Mouse (Mus musculus): ENCODE data around the gene Entpd5. TPM values are rescaled to one million over a fixed set of nuclear protein-coding genes. Genes with fewer than 3 reads are reported as not detected.
A peak's percentile ranks its signal among the peaks of the same experiment; 100 is the strongest.

Entpd5 gene
- polyA plus RNA-seq, 1 experiment from 2014 or later: 14.1 TPM

DNA sequence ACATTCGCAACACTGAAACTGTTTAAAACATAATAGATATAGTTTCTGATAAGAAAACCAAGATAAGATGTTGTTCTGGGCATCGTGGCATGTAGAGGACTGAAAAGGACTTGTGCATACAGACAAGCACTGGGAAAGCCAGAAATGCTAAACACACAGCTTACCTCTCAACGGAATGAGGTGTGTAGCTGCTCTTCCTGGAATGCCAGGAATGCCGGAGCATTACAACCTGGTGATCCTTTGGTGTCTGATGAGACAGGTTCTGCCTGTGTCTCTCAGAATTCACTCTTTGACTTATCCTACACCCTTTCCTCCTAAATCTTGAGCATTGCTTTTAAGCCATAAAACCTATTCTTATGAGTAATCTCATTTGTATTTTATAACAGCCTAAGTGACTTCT is 33.7 kb upstream of the Entpd5 start:
- H3K9ac ChIP-seq (ENCODE audit: low read depth, low read length): no peak overlapping the region
- H3K4me3 ChIP-seq (ENCODE audit: low read depth, low read length): no peak overlapping the region
- no peaks in the 10 kb centered on the region for H3K4me1 ChIP-seq (replicated peaks; ENCODE audit: control insufficient read depth, insufficient read depth, low read length)
- H3K36me3 ChIP-seq (ENCODE audit: control insufficient read depth, insufficient read depth, low read length): no peaks in the 10 kb centered on the region
- no peaks in the 10 kb centered on the region for H3K9me3 ChIP-seq (ENCODE audit: control insufficient read depth, low read length)
- no peak for ATAC-seq (replicated peaks; ENCODE audit: low FRiP score)
- no peaks in the 10 kb centered on the region for H3K27me3 ChIP-seq (replicated peaks; ENCODE audit: control insufficient read depth, insufficient read depth, low read length)
- no peak overlapping the region for H3K27ac ChIP-seq (ENCODE audit: low read depth, low read length)
- DNase-seq (ENCODE audit: low spot score): no peak
- no peak overlapping the region for H3K4me2 ChIP-seq
- WGBS: 60% methylated on average over 4 of the region's 4 CpGs

DNA sequence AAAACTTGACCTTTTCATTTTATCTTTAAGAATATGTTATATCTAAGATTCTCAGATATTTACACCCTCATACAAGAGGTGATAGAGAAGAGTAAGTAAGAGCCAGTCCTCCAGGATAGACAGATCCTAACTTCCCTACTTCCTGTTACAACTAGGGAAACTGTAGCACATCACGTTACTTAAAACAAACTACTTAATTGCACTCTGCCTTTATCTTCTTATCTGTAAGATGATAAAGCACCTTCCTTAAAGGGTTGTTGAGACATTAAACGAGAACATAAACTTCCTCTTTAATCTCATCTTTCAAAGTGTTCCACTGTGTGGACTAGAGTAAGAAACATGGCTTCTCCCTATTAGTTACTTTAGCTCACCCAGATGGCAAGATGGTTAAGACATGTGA is 29.9 kb upstream of the Entpd5 start:
- Histone ChIP-seq H3K9me3 (ENCODE audit: control insufficient read depth, low read length) (no peaks in the 10 kb centered on the region), H3K9ac (ENCODE audit: low read depth, low read length) (no peak overlapping the region), H3K27ac (ENCODE audit: low read depth, low read length) (no peak overlapping the region), H3K4me2 (no peak overlapping the region), H3K4me3 (ENCODE audit: low read depth, low read length) (no peak overlapping the region), H3K36me3 (ENCODE audit: control insufficient read depth, insufficient read depth, low read length) (no peaks in the 10 kb centered on the region), H3K4me1 (replicated peaks; ENCODE audit: control insufficient read depth, insufficient read depth, low read length) (no peaks in the 10 kb centered on the region), H3K27me3 (replicated peaks; ENCODE audit: control insufficient read depth, insufficient read depth, low read length) (no peaks in the 10 kb centered on the region)
- ATAC-seq (replicated peaks; ENCODE audit: low FRiP score) (no peak), DNase-seq (ENCODE audit: low spot score) (no peak)
- 47% methylated on average over 2 of the region's 2 CpGs for whole genome bisulfite sequencing

DNA sequence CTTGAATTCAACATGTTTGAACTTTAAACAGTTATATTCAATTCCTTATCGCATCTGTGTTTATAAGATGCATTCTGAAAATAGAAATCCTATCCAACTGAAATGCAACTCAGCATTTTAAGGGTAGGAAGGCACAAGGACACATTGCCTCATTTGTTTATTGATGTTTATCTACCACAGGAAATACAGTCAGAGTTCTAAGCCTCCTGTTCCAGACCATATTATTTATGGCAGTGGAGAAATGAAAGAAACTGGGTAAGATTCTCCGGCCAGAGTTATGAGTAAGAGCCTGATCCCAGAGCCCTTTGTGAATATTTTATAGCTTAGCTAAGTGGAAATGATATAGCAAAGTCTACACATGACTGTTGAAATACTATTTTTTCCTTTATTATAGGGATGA is 21.0 kb upstream of the Entpd5 start:
- Histone ChIP-seq H3K9ac (ENCODE audit: low read depth, low read length) (no peak overlapping the region), H3K4me3 (ENCODE audit: low read depth, low read length) (no peak overlapping the region), H3K27ac (ENCODE audit: low read depth, low read length) (no peak overlapping the region), H3K4me2 (no peak overlapping the region), H3K9me3 (ENCODE audit: control insufficient read depth, low read length) (no peaks in the 10 kb centered on the region), H3K4me1 (replicated peaks; ENCODE audit: control insufficient read depth, insufficient read depth, low read length) (no peaks in the 10 kb centered on the region), H3K27me3 (replicated peaks; ENCODE audit: control insufficient read depth, insufficient read depth, low read length) (no peaks in the 10 kb centered on the region), H3K36me3 (ENCODE audit: control insufficient read depth, insufficient read depth, low read length) (no peaks in the 10 kb centered on the region)
- WGBS: 92% methylated on average over 2 of the region's 2 CpGs
- ATAC-seq (replicated peaks; ENCODE audit: low FRiP score): no peak
- DNase-seq (ENCODE audit: low spot score): no peak

DNA sequence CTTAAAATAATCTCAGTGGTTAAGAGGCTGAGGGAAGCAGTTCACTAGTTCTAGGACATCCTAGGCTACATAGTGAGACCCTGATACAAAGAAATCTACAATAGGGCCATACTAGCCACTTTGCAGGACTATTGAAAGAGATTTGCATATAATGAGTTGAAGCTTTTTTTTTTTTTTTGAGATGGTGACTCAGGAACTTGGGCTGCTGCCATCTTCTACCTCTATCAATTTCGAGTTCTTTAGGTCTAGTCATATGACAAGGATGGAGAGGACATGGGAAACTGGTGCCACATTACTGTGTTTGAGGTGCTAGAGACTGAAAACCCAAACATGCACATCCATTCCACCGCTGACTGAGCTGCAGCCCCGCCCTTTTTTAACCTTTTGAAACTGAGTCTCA is 15.2 kb upstream of the Entpd5 start:
- DNase-seq (ENCODE audit: low spot score): no peak
- no peaks in the 10 kb centered on the region for H3K4me1 ChIP-seq (replicated peaks; ENCODE audit: control insufficient read depth, insufficient read depth, low read length)
- H3K4me3 ChIP-seq (ENCODE audit: low read depth, low read length): no peak overlapping the region
- no peak overlapping the region for H3K9ac ChIP-seq (ENCODE audit: low read depth, low read length)
- H3K36me3 ChIP-seq (ENCODE audit: control insufficient read depth, insufficient read depth, low read length): no peaks in the 10 kb centered on the region
- no peak overlapping the region for H3K27ac ChIP-seq (ENCODE audit: low read depth, low read length)
- ATAC-seq (replicated peaks; ENCODE audit: low FRiP score): no peak
- no peaks in the 10 kb centered on the region for H3K27me3 ChIP-seq (replicated peaks; ENCODE audit: control insufficient read depth, insufficient read depth, low read length)
- H3K4me2 ChIP-seq: no peak overlapping the region
- H3K9me3 ChIP-seq (ENCODE audit: control insufficient read depth, low read length): no peaks in the 10 kb centered on the region
- WGBS: 55% methylated on average over 3 of the region's 3 CpGs

DNA sequence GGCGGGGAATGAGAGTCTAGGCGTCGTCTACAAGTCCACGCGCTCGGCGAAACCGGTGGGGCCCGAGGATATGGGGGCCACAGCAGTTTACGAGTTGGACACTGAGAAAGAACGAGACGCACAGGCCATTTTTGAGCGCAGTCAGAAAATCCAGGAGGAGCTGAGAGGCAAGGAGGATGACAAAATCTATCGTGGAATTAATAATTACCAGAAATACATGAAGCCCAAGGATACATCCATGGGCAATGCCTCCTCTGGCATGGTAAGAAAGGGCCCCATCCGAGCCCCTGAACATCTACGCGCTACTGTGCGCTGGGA is 8.7 kb upstream of the Entpd5 start:
- ATAC-seq (replicated peaks; ENCODE audit: low FRiP score): no peak
- Histone ChIP-seq H3K9ac (ENCODE audit: low read depth, low read length) (peak overlapping the region; percentile 72), H3K9me3 (ENCODE audit: control insufficient read depth, low read length) (no peaks in the 10 kb centered on the region), H3K36me3 (ENCODE audit: control insufficient read depth, insufficient read depth, low read length) (no peaks in the 10 kb centered on the region), H3K4me3 (ENCODE audit: low read depth, low read length) (peak overlapping the region; percentile 68), H3K27ac (ENCODE audit: low read depth, low read length) (peak overlapping the region; percentile 28; the same call in 1 of the 2 replicates), H3K27me3 (replicated peaks; ENCODE audit: control insufficient read depth, insufficient read depth, low read length) (no peaks in the 10 kb centered on the region), H3K4me1 (replicated peaks; ENCODE audit: control insufficient read depth, insufficient read depth, low read length) (0 out of 2 replicates have a peak, but pooled peaks cover 4% of the 10 kb centered on the region), H3K4me2 (peak overlapping the region; percentile 86)
- DNase-seq (ENCODE audit: low spot score): no peak
- WGBS: 33% methylated on average over 18 of the region's 18 CpGs

DNA sequence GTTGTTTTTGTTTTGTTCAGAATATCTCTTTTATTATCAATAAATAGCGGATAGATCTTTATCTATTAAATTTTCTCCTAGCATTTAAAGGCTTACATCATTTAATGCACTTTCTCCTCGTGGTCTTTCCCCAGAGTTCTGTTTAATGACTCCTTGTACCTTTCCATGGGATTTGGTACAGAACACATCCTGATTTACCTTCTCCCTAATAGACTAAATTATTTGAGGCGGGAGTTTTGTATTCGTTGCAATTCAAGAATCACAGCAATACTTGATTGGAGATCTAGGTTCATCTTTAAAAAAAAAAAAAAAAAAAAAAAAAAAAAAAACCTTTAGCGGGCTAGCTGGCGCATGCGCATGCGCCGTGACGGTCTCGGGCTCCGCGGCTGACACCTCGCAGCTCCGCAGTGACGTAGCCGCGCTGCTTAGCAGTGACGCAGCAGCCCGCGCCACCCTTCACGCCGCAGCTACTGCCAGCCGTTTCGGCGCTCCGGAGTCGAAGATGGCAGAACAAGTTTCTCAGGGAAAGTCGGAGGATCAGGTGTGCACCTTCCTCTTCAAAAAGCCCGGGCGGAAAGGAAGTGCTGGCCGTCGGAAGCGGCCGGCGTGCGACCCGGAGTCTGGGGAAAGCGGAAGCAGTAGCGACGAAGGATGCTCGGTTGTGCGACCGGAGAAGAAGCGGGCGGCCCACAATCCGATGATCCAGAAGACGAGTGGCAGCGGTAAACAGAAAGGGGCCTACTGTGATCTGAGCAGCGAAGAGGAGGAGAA is 8.2 kb upstream of the Entpd5 start, which contains the start of gene Rnf113a2:
Gene Rnf113a2, plus strand, starts transcription at position 363 of the 771 bp plus-strand sequence.
- H3K27me3 ChIP-seq (replicated peaks; ENCODE audit: control insufficient read depth, insufficient read depth, low read length): no peaks in the 10 kb centered on the region
- WGBS: 3% methylated on average over 50 of the region's 50 CpGs
- H3K9ac ChIP-seq (ENCODE audit: low read depth, low read length): peak within 1 kb of the TSS; percentile 72
- DNase-seq (ENCODE audit: low spot score) (peak; percentile 80), ATAC-seq (replicated peaks; ENCODE audit: low FRiP score) (peak; percentile 90)
- H3K27ac ChIP-seq (ENCODE audit: low read depth, low read length): peak within 1 kb of the TSS; percentile 28; the same call in 1 of the 2 replicates
- no peaks in the 10 kb centered on the region for H3K36me3 ChIP-seq (ENCODE audit: control insufficient read depth, insufficient read depth, low read length)
- H3K4me2 ChIP-seq: peak within 1 kb of the TSS; percentile 86
- H3K9me3 ChIP-seq (ENCODE audit: control insufficient read depth, low read length): no peaks in the 10 kb centered on the region
- 0 out of 2 replicates have a peak, but pooled peaks cover 4% of the 10 kb centered on the region for H3K4me1 ChIP-seq (replicated peaks; ENCODE audit: control insufficient read depth, insufficient read depth, low read length)
- peak within 1 kb of the TSS; percentile 68 for H3K4me3 ChIP-seq (ENCODE audit: low read depth, low read length)

DNA sequence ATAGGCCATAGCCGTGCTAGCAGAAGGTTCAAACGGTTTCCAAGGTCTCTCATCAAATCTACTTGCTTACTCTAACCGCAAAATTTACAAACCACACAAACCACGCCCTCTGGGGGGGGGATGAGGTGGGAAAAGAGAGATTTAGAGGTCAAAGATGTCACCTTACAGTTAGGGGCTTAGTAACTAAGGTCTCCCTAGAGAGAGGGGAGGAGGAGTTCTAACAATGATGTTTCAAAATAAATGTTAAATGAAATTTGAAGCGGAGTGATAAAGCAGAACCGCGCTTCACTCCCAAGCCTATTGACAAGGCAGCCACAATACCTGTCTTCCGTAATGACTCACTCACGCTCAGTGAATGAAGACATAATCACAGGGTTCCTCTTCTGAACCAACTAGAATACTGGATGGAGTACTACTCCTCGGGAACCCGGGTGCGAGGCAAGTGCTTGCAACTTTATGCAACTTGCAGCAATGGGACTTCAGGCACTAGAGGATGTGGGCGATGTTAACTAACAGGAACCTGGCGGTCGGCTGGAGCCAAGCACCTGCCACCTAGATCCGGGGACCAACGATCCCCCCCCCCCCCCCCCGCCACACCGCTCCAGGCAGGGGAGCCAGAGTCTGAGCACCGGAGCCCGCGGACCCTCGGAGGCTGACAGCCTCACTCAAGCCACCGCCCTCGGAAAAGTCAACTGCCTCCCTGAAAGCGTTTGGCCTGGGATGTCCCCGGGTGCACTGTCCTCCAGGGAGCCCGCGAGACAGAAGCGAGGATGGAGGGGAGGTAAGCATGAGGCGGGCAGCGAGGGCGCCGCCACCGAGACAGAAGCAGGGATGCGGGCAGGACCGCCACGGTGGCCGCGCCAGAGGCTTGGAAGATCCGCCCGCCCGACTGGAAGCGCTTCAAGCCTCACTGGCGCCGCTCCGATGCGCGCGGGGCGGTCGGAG is 683 bp downstream of the Entpd5 start:
- Histone ChIP-seq H3K4me1 (replicated peaks; ENCODE audit: control insufficient read depth, insufficient read depth, low read length) (peaks cover 7% of the 10 kb centered on the region), H3K36me3 (ENCODE audit: control insufficient read depth, insufficient read depth, low read length) (no peaks in the 10 kb centered on the region), H3K9me3 (ENCODE audit: control insufficient read depth, low read length) (no peaks in the 10 kb centered on the region), H3K27me3 (replicated peaks; ENCODE audit: control insufficient read depth, insufficient read depth, low read length) (peaks cover 4% of the 10 kb centered on the region; the same call in 1 of the 2 replicates), H3K4me2 (peak overlapping the region; percentile 84), H3K4me3 (ENCODE audit: low read depth, low read length) (peak overlapping the region; percentile 77), H3K9ac (ENCODE audit: low read depth, low read length) (peak overlapping the region; percentile 77), H3K27ac (ENCODE audit: low read depth, low read length) (peak overlapping the region; percentile 33; the same call in 1 of the 2 replicates)
- WGBS: 1% methylated on average over 49 of the region's 52 CpGs
- peak; percentile 54 for DNase-seq (ENCODE audit: low spot score)
- peak; percentile 64 for ATAC-seq (replicated peaks; ENCODE audit: low FRiP score)

DNA sequence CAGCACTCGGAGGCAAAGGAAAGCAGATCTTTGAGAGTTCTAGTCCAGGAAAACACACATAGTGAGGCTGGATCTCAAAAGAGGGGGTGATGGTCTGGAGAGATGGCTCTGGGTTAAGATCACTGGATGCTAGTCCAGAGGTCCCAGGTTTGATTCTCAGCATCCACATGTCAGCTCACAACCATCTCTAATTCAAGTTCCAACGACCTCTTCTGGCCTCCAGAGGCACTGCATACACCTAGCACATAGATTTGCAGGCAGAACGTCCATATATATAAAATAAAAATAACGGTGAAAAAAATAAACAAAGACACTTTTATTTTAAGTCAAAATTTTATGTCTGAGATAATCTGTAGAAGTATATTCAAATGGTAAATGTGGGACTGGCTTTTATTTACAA is 1.6 kb downstream of the Entpd5 start:
- Histone ChIP-seq H3K4me2 (no peak overlapping the region), H3K4me3 (ENCODE audit: low read depth, low read length) (no peak overlapping the region), H3K9me3 (ENCODE audit: control insufficient read depth, low read length) (no peaks in the 10 kb centered on the region), H3K9ac (ENCODE audit: low read depth, low read length) (no peak overlapping the region), H3K27ac (ENCODE audit: low read depth, low read length) (no peak overlapping the region), H3K27me3 (replicated peaks; ENCODE audit: control insufficient read depth, insufficient read depth, low read length) (peaks cover 4% of the 10 kb centered on the region; the same call in 1 of the 2 replicates), H3K4me1 (replicated peaks; ENCODE audit: control insufficient read depth, insufficient read depth, low read length) (peaks cover 7% of the 10 kb centered on the region), H3K36me3 (ENCODE audit: control insufficient read depth, insufficient read depth, low read length) (no peaks in the 10 kb centered on the region)
- ATAC-seq (replicated peaks; ENCODE audit: low FRiP score) (no peak), DNase-seq (ENCODE audit: low spot score) (no peak)
- WGBS: 49% methylated on average over 4 of the region's 4 CpGs

Data from liver, embryonic 11.5 days (tissue).